Mouse (Mus musculus): ENCODE measurements around the gene AC131692.1.

AC131692.1 gene

Small RNA genes lying within 50 kb of the gene (microRNA-seq; reads per million reads assigned to microRNA genes)
- 1.0 to 2.2 reads per million in 2 experiments for gene Mir6988

All from adrenal gland (tissue).